Mouse (Mus musculus) embryo, embryonic 10.5 days (tissue): ENCODE data around the gene Rbm39.

Experiments
- DNase-seq: peaks from one replicate; pipeline ENCODE4 v3.0.0-alpha.2; 2015; ENCODE audit warnings: low spot score

The Rbm39 gene

GRCm38 (mm10) chr2:156110627-156111357 is 69.2 kb downstream of the Rbm39 start:
- DNase-seq: peak; percentile 67
